Mouse (Mus musculus) heart, adult 2 months (tissue): Measurements from ENCODE around the gene Nipsnap2. TPM values are rescaled to one million over a fixed set of nuclear protein-coding genes. Genes with fewer than 3 reads are reported as not detected.
"Not testable (repeated sequence)": the region's sequence is repeated elsewhere in the genome, so short reads cannot be mapped to it uniquely, and the experiment has no call there.

Experiments
- DNase-seq, 2 experiments: peaks; one replicate each; pipeline ENCODE4 v3.0.0; 2021
- H3K27ac ChIP-seq: fragments of 200-600 bp; 2 replicates; pipeline ENCODE4 v1.8.1; 2022
- H3K27me3 ChIP-seq: fragments of 200-500 bp; 2 replicates; pipeline ENCODE4 v1.6.1; 2012; ENCODE audit warnings: mild to moderate bottlenecking, low read length, inconsistent platforms, mixed read lengths; ENCODE audit not compliant: control insufficient read depth, insufficient read depth
- H3K36me3 ChIP-seq: fragments of 200-500 bp; 2 replicates; pipeline ENCODE4 v1.6.1; 2012; ENCODE audit warnings: low read length, inconsistent platforms; ENCODE audit not compliant: control insufficient read depth, insufficient read depth
- H3K4me1 ChIP-seq: fragments of 200-500 bp; 2 replicates; pipeline ENCODE4 v1.6.1; 2011; ENCODE audit warnings: low read length; ENCODE audit not compliant: control insufficient read depth, insufficient read depth
- H3K4me3 ChIP-seq: fragments of 200-600 bp; 2 replicates; pipeline ENCODE4 v1.8.1; 2022
- H3K79me2 ChIP-seq: fragments of 200-500 bp; replicated peaks from 2 replicates; pipeline ENCODE4 v1.6.1; 2012; ENCODE audit warnings: mild to moderate bottlenecking, inconsistent platforms, low read length, moderate library complexity, mixed read lengths; ENCODE audit not compliant: control insufficient read depth, insufficient read depth
- H3K9ac ChIP-seq: fragments of 200-500 bp; 2 replicates; pipeline ENCODE4 v1.6.1; 2012; ENCODE audit warnings: low read depth, mild to moderate bottlenecking, control low read depth, inconsistent platforms, low read length, mixed read lengths
- CTCF ChIP-seq: fragments of 200-600 bp; IDR thresholded peaks from 2 replicates; pipeline ENCODE4 v1.8.1; 2022; ENCODE audit warnings: antibody characterized with exemption, mild to moderate bottlenecking, moderate library complexity
- EP300 ChIP-seq: fragments of 200-500 bp; IDR thresholded peaks from 2 replicates; pipeline ENCODE4 v1.6.1; 2011; ENCODE audit warnings: low read depth, low read length, control low read depth; ENCODE audit not compliant: insufficient read depth
- POLR2A ChIP-seq: fragments of 200-500 bp; IDR thresholded peaks from 2 replicates; pipeline ENCODE4 v1.6.1; 2011; ENCODE audit warnings: mild to moderate bottlenecking, low read depth, low read length, control low read depth; ENCODE audit not compliant: insufficient read depth
- WGBS: fragments of 180-500 bp; shearing (Covaris S2); methylation state at CpG from one replicate; pipeline ENCODE4 v1.1.7; 2018; 5-methylcytosine and 5-hydroxymethylcytosine counted together
- intact Hi-C: fragments of 180-260 bp; cut with DNase I; formaldehyde crosslinking; loops from one replicate; pipeline ENCODE4 v1.15.1; 2025
- polyA plus RNA-seq: library from polyadenylated mRNA; depleted of rRNA; stranded (reverse); fragments of >200 nt; gene quantifications from 2 replicates; pipeline ENCODE4 v1.2.3, GENCODE M21; 2012
- total RNA-seq, 2 experiments: library from RNA; stranded (reverse); gene quantifications; 2 replicates each; pipeline ENCODE4 v1.2.3; 2021

The Nipsnap2 gene
- total and polyA plus RNA-seq, 3 experiments: 462 to 948 (median 785) TPM

DNA sequence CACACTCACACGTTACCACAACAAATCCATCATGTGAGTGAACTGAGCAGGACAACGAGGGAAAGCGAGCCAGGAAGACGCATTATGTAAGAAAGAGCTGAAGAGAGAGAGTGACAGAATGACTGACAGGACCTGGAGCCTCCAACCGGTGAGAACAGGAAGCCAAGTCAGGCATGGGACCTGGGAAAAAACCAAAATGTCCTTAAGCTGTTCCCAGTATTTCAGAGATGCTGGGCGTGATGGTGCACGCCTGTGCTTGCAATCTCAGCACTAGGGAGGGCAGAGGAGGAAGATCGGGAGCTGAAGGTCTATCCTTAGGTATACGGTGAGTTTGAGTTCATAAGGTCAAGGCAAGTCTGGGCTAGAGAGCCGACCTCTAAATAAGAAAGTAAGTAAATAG lies 47.6 kb downstream of the Nipsnap2 start:
- 90% methylated on average over 10 of the region's 10 CpGs for WGBS
- Histone ChIP-seq H3K4me1 (no peaks in the 10 kb centered on the region), H3K79me2 (no peaks in the 10 kb centered on the region), H3K4me3 (no peak overlapping the region), H3K36me3 (no peaks in the 10 kb centered on the region), H3K27ac (no peak overlapping the region), H3K9ac (no peak overlapping the region), H3K27me3 (no peaks in the 10 kb centered on the region)
- intact Hi-C loops: no loop called here
- TF ChIP-seq CTCF (no peak), EP300 (no peak), POLR2A (no peak)
- no peak for DNase-seq

DNA sequence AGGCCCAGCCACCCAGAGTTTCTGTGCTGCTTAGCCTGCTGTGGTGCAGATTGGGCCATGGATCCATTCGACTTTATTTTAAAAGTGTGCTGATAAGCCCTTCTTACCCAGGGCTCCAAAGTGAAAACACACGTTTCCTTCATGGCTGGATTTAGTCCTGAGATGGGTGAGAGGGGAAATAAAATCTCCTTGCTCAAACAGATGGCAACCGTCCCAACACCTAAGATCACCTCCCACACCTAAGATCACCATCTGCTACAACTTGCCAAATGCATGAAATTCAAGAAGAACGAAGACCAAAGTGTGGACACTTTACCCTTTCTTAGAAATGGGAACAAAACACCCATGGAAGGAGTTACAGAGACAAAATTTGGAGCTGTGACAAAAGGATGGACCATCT lies 48.5 kb downstream of the Nipsnap2 start:
- H3K4me1 ChIP-seq, DNase-seq, H3K27ac ChIP-seq, H3K9ac ChIP-seq, H3K79me2 ChIP-seq, H3K4me3 ChIP-seq, H3K36me3 ChIP-seq, intact Hi-C loops, H3K27me3 ChIP-seq: not testable (repeated sequence)
- WGBS: 75% methylated on average over 4 of the region's 4 CpGs

DNA sequence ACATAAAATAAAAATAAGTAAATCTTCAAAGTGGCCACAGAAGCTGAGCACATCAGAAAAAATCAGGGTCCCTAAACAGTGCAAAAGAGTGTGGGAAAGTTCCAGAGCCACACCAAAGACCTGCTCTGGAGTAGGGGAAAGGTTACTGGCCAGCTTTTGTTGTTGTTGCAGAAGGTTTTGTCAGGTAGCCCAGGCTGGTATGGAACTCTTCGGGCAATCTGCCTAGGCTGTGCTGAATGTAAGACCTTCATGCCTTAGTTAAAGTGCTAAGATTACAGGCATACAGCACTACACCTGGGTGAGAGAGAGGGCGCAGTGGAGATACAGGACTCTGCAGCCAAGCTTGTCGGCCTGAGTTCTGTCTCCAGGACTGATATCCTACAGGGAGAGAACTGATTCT lies 49.8 kb downstream of the Nipsnap2 start:
- 85% methylated on average over 3 of the region's 3 CpGs for WGBS
- intact Hi-C loops: no loop called here
- no peaks in the 10 kb centered on the region for H3K4me1 ChIP-seq
- no peak overlapping the region for H3K4me3 ChIP-seq
- H3K36me3 ChIP-seq: no peaks in the 10 kb centered on the region
- H3K79me2 ChIP-seq: no peaks in the 10 kb centered on the region
- DNase-seq: no peak
- no peak for TF ChIP-seq POLR2A
- TF ChIP-seq EP300: no peak
- TF ChIP-seq CTCF: no peak
- H3K27me3 ChIP-seq: no peaks in the 10 kb centered on the region
- H3K27ac ChIP-seq: no peak overlapping the region
- no peak overlapping the region for H3K9ac ChIP-seq

DNA sequence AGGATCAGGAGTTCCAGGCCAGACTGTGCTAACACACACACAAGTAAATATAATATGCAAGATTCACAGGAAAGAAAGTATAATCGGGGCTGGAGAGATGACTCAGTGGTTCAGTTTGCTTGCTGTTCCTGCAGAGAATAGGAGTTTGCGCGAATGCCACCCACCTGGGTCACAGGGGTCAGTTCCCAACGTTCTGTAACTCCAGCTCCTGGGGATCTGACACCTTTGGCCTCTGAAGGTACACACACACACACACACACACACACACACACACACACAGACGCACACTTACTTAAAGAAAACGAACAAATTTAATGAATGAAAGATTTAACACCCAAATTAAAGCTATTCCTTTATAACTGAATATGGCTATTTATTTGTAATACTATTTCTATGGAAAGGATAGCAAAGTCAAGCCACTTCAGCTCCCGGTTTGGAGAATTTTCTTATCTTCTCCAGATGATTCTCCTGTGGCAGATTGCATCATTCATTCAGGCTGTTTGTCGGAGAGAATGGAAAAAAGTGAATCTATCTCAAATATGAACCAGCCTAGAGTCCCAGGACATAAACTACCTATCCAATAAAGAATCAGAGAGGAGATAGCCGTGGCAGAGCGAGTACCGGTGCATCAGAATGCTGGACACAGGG lies 53.6 kb downstream of the Nipsnap2 start:
- no peaks in the 10 kb centered on the region for H3K36me3 ChIP-seq
- no peak for DNase-seq
- no peaks in the 10 kb centered on the region for H3K79me2 ChIP-seq
- H3K27me3 ChIP-seq: no peaks in the 10 kb centered on the region
- intact Hi-C loops: loop anchor here (2.0 kb wide), 1 partner anchor 54 kb away; the partner anchor contains the start of gene Nipsnap2
- H3K9ac ChIP-seq: peak overlapping the region; percentile 74
- TF ChIP-seq POLR2A (no peak), EP300 (no peak), CTCF (no peak)
- no peaks in the 10 kb centered on the region for H3K4me1 ChIP-seq
- 42% methylated on average over 11 of the region's 11 CpGs for WGBS
- peak overlapping the region; percentile 64 for H3K4me3 ChIP-seq
- peak overlapping the region; percentile 43 for H3K27ac ChIP-seq

DNA sequence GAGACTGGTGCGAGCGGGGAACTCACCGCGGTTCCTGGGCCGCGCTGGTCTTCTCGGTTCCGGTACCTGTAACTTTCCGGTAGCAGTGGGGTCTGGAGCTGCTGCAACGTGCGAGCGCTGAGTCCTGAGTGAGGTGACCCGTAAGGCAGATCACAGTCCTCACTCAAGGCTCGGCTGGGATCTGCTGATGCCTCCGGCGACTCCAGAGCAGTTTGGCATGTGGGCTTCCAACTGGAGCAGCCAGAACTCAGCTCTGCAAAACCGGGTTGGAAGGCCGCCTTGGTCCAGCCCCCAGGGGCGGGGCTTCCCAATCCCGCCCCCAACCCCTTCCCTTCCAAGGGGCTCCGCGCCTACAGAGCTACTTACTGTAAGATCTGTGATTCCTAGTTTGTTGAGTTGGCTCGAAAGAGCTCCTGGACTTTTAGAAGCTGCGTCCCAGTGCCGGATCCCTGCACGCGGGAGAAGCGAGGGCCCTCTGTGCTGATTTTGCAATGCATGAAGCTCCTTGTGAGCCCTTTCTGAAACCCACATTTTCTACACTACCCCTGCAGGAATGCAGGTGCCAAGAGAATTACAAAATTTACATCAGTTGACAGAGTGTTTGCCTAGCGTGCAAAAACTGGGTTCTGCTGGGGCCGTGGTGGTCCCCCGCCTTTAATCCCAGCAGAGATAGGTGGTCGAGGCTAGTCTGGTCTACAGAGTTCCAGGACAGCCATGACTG lies 54.3 kb downstream of the Nipsnap2 start:
- peak overlapping the region; percentile 64 for H3K4me3 ChIP-seq
- H3K9ac ChIP-seq: peak overlapping the region; percentile 74
- WGBS: 2% methylated on average over 32 of the region's 32 CpGs
- H3K36me3 ChIP-seq: no peaks in the 10 kb centered on the region
- no peaks in the 10 kb centered on the region for H3K4me1 ChIP-seq
- H3K79me2 ChIP-seq: no peaks in the 10 kb centered on the region
- DNase-seq: peak; percentile 85 to 90
- H3K27me3 ChIP-seq: no peaks in the 10 kb centered on the region
- intact Hi-C loops: loop anchor here (2.0 kb wide), 1 partner anchor 54 kb away; the partner anchor contains the start of gene Nipsnap2
- peak overlapping the region; percentile 47 for H3K27ac ChIP-seq
- TF ChIP-seq CTCF (no peak), EP300 (no peak), POLR2A (peak; percentile 60)

DNA sequence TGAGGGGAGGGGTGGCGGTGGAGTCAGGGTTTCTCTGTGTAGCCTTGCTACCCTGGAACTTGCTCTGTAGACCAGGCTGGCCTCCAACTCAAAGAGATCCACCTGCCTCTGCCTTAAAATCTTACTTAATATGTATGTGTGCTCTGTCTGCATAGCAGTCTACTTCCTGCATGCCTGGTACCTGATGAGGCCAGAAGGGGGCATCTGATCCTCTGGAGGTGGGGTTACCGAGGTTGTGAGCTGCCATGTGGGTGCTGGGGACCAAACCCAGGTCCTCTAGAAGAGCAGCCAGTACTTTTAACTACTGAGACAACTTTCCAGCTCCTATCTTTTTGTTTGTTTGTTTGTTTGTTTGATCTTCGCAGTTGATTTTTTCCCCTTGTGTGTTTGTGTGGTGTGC lies 55.3 kb downstream of the Nipsnap2 start:
- intact Hi-C loops: no loop called here
- no peaks in the 10 kb centered on the region for H3K4me1 ChIP-seq
- TF ChIP-seq EP300: no peak
- TF ChIP-seq POLR2A: no peak
- TF ChIP-seq CTCF: no peak
- no peak overlapping the region for H3K4me3 ChIP-seq
- H3K27me3 ChIP-seq: no peaks in the 10 kb centered on the region
- H3K9ac ChIP-seq: no peak overlapping the region
- no peaks in the 10 kb centered on the region; the same call in 1 of the 2 replicates for H3K79me2 ChIP-seq
- H3K36me3 ChIP-seq: no peaks in the 10 kb centered on the region
- WGBS: 90% methylated on average over 3 of the region's 3 CpGs
- no peak overlapping the region for H3K27ac ChIP-seq
- no peak for DNase-seq
